Mouse (Mus musculus) MEL (cell line): ENCODE measurements at regions not wholly inside any gene's neighbourhood (a gene's known extent, or its start where the extent isn't known, plus 50 kb on each side); places are given as distances from the start of the nearest gene placed in this dataset.

ENCODE experiments used
- DNase-seq: peaks from one replicate; pipeline ENCODE4 v3.0.0; 2011; ENCODE audit warnings: low read depth, low spot score
- H3K27ac ChIP-seq: 2 replicates; pipeline ENCODE4 v1.5.1; 2012; ENCODE audit warnings: low read depth, mild to moderate bottlenecking, control low read depth, low read length, moderate library complexity; ENCODE audit not compliant: control insufficient read depth
- H3K27me3 ChIP-seq, 2 experiments: fragments of 150-350 bp in 1 of 2; sonication (generic) in 1 of 2; 2 replicates each; pipeline ENCODE4 v1.6.1; 2012; ENCODE audit warnings: low read length in 2 of 2, mild to moderate bottlenecking in 2 of 2, improper control_type of control experiment in 1 of 2, moderate library complexity in 1 of 2; ENCODE audit not compliant: insufficient read depth in 2 of 2, control insufficient read depth in 1 of 2
- H3K36me3 ChIP-seq, 2 experiments: 2 replicates each; pipeline ENCODE4 v1.6.1; 2012 to 2014; ENCODE audit warnings: low read length in 2 of 2, improper control_type of control experiment in 1 of 2, inconsistent platforms in 1 of 2, mild to moderate bottlenecking in 1 of 2; ENCODE audit not compliant: insufficient read depth in 2 of 2, control insufficient read depth in 1 of 2
- H3K4me1 ChIP-seq, 2 experiments: fragments of 150-350 bp in 1 of 2; sonication (generic) in 1 of 2; 2 replicates each; pipeline ENCODE4 v1.6.1; 2012; ENCODE audit warnings: low read length in 2 of 2, improper control_type of control experiment in 1 of 2, mild to moderate bottlenecking in 1 of 2; ENCODE audit not compliant: insufficient read depth in 2 of 2, control insufficient read depth in 1 of 2
- H3K4me3 ChIP-seq, 2 experiments: fragments of 150-350 bp in 1 of 2; sonication (generic) in 1 of 2; 2 replicates each; pipeline ENCODE4 v1.5.1; 2012; ENCODE audit warnings: low read depth in 2 of 2, low read length in 2 of 2, mild to moderate bottlenecking in 2 of 2, moderate library complexity in 2 of 2, control low read depth in 1 of 2, improper control_type of control experiment in 1 of 2; ENCODE audit not compliant: control insufficient read depth in 1 of 2, insufficient read depth in 1 of 2
- H3K79me2 ChIP-seq: 2 replicates; pipeline ENCODE4 v1.6.1; 2012; ENCODE audit warnings: mild to moderate bottlenecking, low read length, moderate library complexity; ENCODE audit not compliant: control insufficient read depth, poor library complexity, insufficient read depth
- H3K9ac ChIP-seq: 2 replicates; pipeline ENCODE4 v1.6.1; 2012; ENCODE audit warnings: low read depth, mild to moderate bottlenecking, control low read depth, low read length, moderate library complexity; ENCODE audit not compliant: control insufficient read depth, poor library complexity, severe bottlenecking
- H3K9me3 ChIP-seq: fragments of 150-350 bp; sonication (generic); replicated peaks from 2 replicates; pipeline ENCODE4 v1.6.1; 2012; ENCODE audit warnings: mild to moderate bottlenecking, low read length, improper control_type of control experiment, moderate library complexity; ENCODE audit not compliant: insufficient read depth
- BHLHE40 ChIP-seq: IDR thresholded peaks from 2 replicates; pipeline ENCODE4 v1.6.1; 2012; ENCODE audit warnings: low read depth, mild to moderate bottlenecking, inconsistent platforms, low read length, improper control_type of control experiment, borderline replicate concordance
- CHD2 ChIP-seq: IDR thresholded peaks from 2 replicates; pipeline ENCODE4 v1.6.1; 2011; ENCODE audit warnings: low read length, improper control_type of control experiment
- CTCF ChIP-seq, 3 experiments: IDR thresholded peaks in 2 of 3; conservative IDR thresholded peaks in 1 of 3; 2 replicates each; pipeline ENCODE4 v1.5.1; 2011 to 2012; ENCODE audit warnings: low read length in 3 of 3, low read depth in 2 of 3, mild to moderate bottlenecking in 2 of 3, improper control_type of control experiment in 1 of 3, inconsistent platforms in 1 of 3, mixed read lengths in 1 of 3, moderate library complexity in 1 of 3; ENCODE audit not compliant: control insufficient read depth in 1 of 3, insufficient read depth in 1 of 3, poor library complexity in 1 of 3, severe bottlenecking in 1 of 3
- E2F4 ChIP-seq: IDR thresholded peaks from 2 replicates; pipeline ENCODE4 v1.6.1; 2011; ENCODE audit warnings: low read depth, low read length, improper control_type of control experiment, borderline replicate concordance
- ELF1 ChIP-seq: IDR thresholded peaks from 2 replicates; pipeline ENCODE4 v1.6.1; 2014; ENCODE audit warnings: low read depth, mild to moderate bottlenecking, inconsistent platforms, low read length, improper control_type of control experiment, moderate library complexity
- ETS1 ChIP-seq: IDR thresholded peaks from 2 replicates; pipeline ENCODE4 v1.6.1; 2012; ENCODE audit warnings: low read depth, mild to moderate bottlenecking, inconsistent platforms, low read length, improper control_type of control experiment, moderate library complexity
- HCFC1 ChIP-seq: IDR thresholded peaks from 2 replicates; pipeline ENCODE4 v1.6.1; 2012; ENCODE audit warnings: low read depth, mild to moderate bottlenecking, inconsistent platforms, low read length, improper control_type of control experiment, moderate library complexity
- KAT2A ChIP-seq: conservative IDR thresholded peaks from 2 replicates; pipeline ENCODE4 v1.6.1; 2012; ENCODE audit warnings: low read depth, low read length, improper control_type of control experiment, inconsistent platforms
- MAX ChIP-seq: IDR thresholded peaks from 2 replicates; pipeline ENCODE4 v1.6.1; 2011; ENCODE audit warnings: low read length, improper control_type of control experiment
- MEF2A ChIP-seq: IDR thresholded peaks from 2 replicates; pipeline ENCODE4 v1.6.1; 2014; ENCODE audit warnings: low read depth, mild to moderate bottlenecking, inconsistent platforms, low read length, improper control_type of control experiment; ENCODE audit not compliant: poor library complexity, insufficient replicate concordance, severe bottlenecking; ENCODE audit errors: extremely low read depth
- MXI1 ChIP-seq: IDR thresholded peaks from 2 replicates; pipeline ENCODE4 v1.6.1; 2011; ENCODE audit warnings: mild to moderate bottlenecking, low read depth, low read length, improper control_type of control experiment
- NRF1 ChIP-seq: IDR thresholded peaks from 2 replicates; pipeline ENCODE4 v1.6.1; 2014; ENCODE audit warnings: low read depth, mild to moderate bottlenecking, inconsistent platforms, low read length, improper control_type of control experiment, moderate library complexity; ENCODE audit not compliant: poor library complexity, insufficient read depth, severe bottlenecking
- POLR2A ChIP-seq, 2 experiments: IDR thresholded peaks; 2 replicates each; pipeline ENCODE4 v1.6.1; 2011 to 2012; ENCODE audit warnings: low read length in 2 of 2, mild to moderate bottlenecking in 2 of 2, control low read depth in 1 of 2, improper control_type of control experiment in 1 of 2, low read depth in 1 of 2, moderate library complexity in 1 of 2; ENCODE audit not compliant: control insufficient read depth in 1 of 2, insufficient read depth in 1 of 2, poor library complexity in 1 of 2
- POLR2AphosphoS2 ChIP-seq: IDR thresholded peaks from 2 replicates; pipeline ENCODE4 v1.6.1; 2011; ENCODE audit warnings: low read length, improper control_type of control experiment
- POLR2AphosphoS5 ChIP-seq: IDR thresholded peaks from 2 replicates; pipeline ENCODE4 v1.6.1; 2012; ENCODE audit warnings: low read depth, borderline replicate concordance, mild to moderate bottlenecking, inconsistent platforms, low read length, moderate library complexity, mixed read lengths
- RAD21 ChIP-seq: IDR thresholded peaks from 2 replicates; pipeline ENCODE4 v1.6.1; 2011; ENCODE audit warnings: mild to moderate bottlenecking, low read depth, low read length, improper control_type of control experiment
- RCOR1 ChIP-seq: IDR thresholded peaks from 2 replicates; pipeline ENCODE4 v1.6.1; 2012; ENCODE audit warnings: low read depth, mild to moderate bottlenecking, inconsistent platforms, low read length, improper control_type of control experiment
- SIN3A ChIP-seq: IDR thresholded peaks from 2 replicates; pipeline ENCODE4 v1.6.1; 2012; ENCODE audit warnings: low read length, improper control_type of control experiment, inconsistent platforms
- TAL1 ChIP-seq: IDR thresholded peaks from 2 replicates; pipeline ENCODE4 v1.6.1; 2012; ENCODE audit warnings: mild to moderate bottlenecking, inconsistent platforms, low read length, moderate library complexity, mixed read lengths
- TBP ChIP-seq: IDR thresholded peaks from 2 replicates; pipeline ENCODE4 v1.8.0; 2011; ENCODE audit warnings: low read depth, low read length, improper control_type of control experiment
- TCF12 ChIP-seq: IDR thresholded peaks from 2 replicates; pipeline ENCODE4 v1.6.1; 2014; ENCODE audit warnings: low read depth, mild to moderate bottlenecking, inconsistent platforms, low read length, improper control_type of control experiment, moderate library complexity
- USF1 ChIP-seq: IDR thresholded peaks from 2 replicates; pipeline ENCODE4 v1.6.1; 2014; ENCODE audit warnings: low read depth, mild to moderate bottlenecking, inconsistent platforms, low read length, improper control_type of control experiment, moderate library complexity
- ZC3H11A ChIP-seq: IDR thresholded peaks from 2 replicates; pipeline ENCODE4 v1.6.1; 2012; ENCODE audit warnings: low read depth, mild to moderate bottlenecking, inconsistent platforms, low read length, improper control_type of control experiment
- ZKSCAN1 ChIP-seq: IDR thresholded peaks from 2 replicates; pipeline ENCODE4 v1.6.1; 2012; ENCODE audit warnings: low read depth, mild to moderate bottlenecking, inconsistent platforms, low read length, improper control_type of control experiment, moderate library complexity
- ZMIZ1 ChIP-seq: IDR thresholded peaks from 2 replicates; pipeline ENCODE4 v1.6.1; 2012; ENCODE audit warnings: low read depth, mild to moderate bottlenecking, inconsistent platforms, low read length, improper control_type of control experiment, moderate library complexity
- ZNF384 ChIP-seq: IDR thresholded peaks from 2 replicates; pipeline ENCODE4 v1.6.1; 2012; ENCODE audit warnings: low read depth, mild to moderate bottlenecking, inconsistent platforms, low read length, improper control_type of control experiment

- TF ChIP-seq E2F4 (no peak), USF1 (no peak), MEF2A (no peak), BHLHE40 (no peak), MAX (no peak), POLR2AphosphoS5 (no peak), ZNF384 (no peak), RAD21 (no peak), ELF1 (no peak), KAT2A (no peak), CTCF (IDR thresholded peaks at IDR 0.05 in 2 of 3, conservative IDR thresholded peaks at IDR 0.05 in 1 of 3; ENCODE audit: control insufficient read depth in 1 of 3, insufficient read depth in 1 of 3, low read depth in 2 of 3, low read length in 3 of 3, poor library complexity in 1 of 3, severe bottlenecking in 1 of 3) (no peak)
- Histone ChIP-seq H3K4me3 (no peak overlapping the region), H3K27ac (no peak overlapping the region), H3K9ac (no peak overlapping the region), H3K4me1 (no peaks in the 10 kb centered on the region), H3K79me2 (no peaks in the 10 kb centered on the region), H3K9me3 (no peaks in the 10 kb centered on the region), H3K27me3 (no peaks in the 10 kb centered on the region), H3K36me3 (no peaks in the 10 kb centered on the region)
- DNase-seq, result no peak
These were observed 420.1 kb upstream of the Pmfbp1 start for GRCm38 (mm10) chr8:109073715-109074114.

GRCm38 (mm10) chr8:109075006-109075405 lies 418.8 kb upstream of the Pmfbp1 start:
- Histone ChIP-seq H3K27me3 (no peaks in the 10 kb centered on the region), H3K36me3 (no peaks in the 10 kb centered on the region), H3K27ac (no peak overlapping the region), H3K4me1 (no peaks in the 10 kb centered on the region), H3K9me3 (no peaks in the 10 kb centered on the region), H3K9ac (no peak overlapping the region), H3K79me2 (no peaks in the 10 kb centered on the region), H3K4me3 (no peak overlapping the region)
- no peak for TF ChIP-seq CHD2
- no peak for TF ChIP-seq ZC3H11A
- no peak for TF ChIP-seq SIN3A
- no peak for TF ChIP-seq ETS1
- TF ChIP-seq MXI1, result no peak
- TF ChIP-seq TBP, result no peak
- DNase-seq, result no peak

GRCm38 (mm10) chr8:109079223-109079622 lies 414.6 kb upstream of the Pmfbp1 start:
- no peaks in the 10 kb centered on the region for H3K79me2 ChIP-seq
- no peak for TF ChIP-seq ETS1
- no peak for TF ChIP-seq NRF1
- TF ChIP-seq TBP, result no peak
- TF ChIP-seq RCOR1, result no peak
- TF ChIP-seq POLR2A (IDR thresholded peaks at IDR 0.05; ENCODE audit: control insufficient read depth in 1 of 2, insufficient read depth in 1 of 2, low read depth in 1 of 2, low read length in 2 of 2, poor library complexity in 1 of 2), result no peak
- no peak for TF ChIP-seq ZKSCAN1
- TF ChIP-seq MXI1, result no peak
- TF ChIP-seq RAD21, result no peak
- no peak for TF ChIP-seq TCF12
- no peak for TF ChIP-seq CHD2
- no peak for TF ChIP-seq ZMIZ1
- TF ChIP-seq CTCF (IDR thresholded peaks at IDR 0.05 in 2 of 3, conservative IDR thresholded peaks at IDR 0.05 in 1 of 3; ENCODE audit: control insufficient read depth in 1 of 3, insufficient read depth in 1 of 3, low read depth in 2 of 3, low read length in 3 of 3, poor library complexity in 1 of 3, severe bottlenecking in 1 of 3), result no peak
- no peak for TF ChIP-seq POLR2AphosphoS2
- no peak for TF ChIP-seq MEF2A
- TF ChIP-seq HCFC1, result no peak
- no peak for TF ChIP-seq TAL1
- TF ChIP-seq, all 39 proteins: peak for 0
- H3K9me3 ChIP-seq, result no peaks in the 10 kb centered on the region
- H3K27me3 ChIP-seq, result no peaks in the 10 kb centered on the region
- no peaks in the 10 kb centered on the region for H3K36me3 ChIP-seq
- no peak overlapping the region for H3K4me3 ChIP-seq
- no peak for DNase-seq
- no peak overlapping the region for H3K27ac ChIP-seq
- no peak overlapping the region for H3K9ac ChIP-seq
- no peaks in the 10 kb centered on the region for H3K4me1 ChIP-seq
